Mouse (Mus musculus): Measurements from ENCODE around the gene Zfp933.

DNA sequence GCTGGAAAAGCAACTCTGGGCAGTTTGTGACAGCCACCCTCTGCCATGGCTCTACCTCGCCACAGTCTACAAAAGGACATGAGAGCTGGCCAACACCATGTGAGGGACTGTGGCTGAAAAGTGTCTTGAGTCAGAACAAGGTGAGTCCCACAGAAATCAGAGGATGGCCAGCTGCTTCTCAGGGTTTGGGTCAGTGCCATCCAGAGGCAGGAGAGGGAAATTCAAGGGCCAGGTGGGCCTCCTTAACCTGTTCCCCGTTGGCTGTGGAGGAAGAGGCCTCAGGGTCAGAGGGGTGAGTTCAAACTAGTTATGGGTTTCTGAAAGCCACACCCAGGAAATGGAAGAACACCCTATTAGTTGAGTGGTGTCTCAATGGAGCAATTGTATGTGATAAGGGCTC is 31.3 kb upstream of the Zfp933 start:
- no peak for TF ChIP-seq POLR2A (IDR thresholded peaks at IDR 0.05; ENCODE audit: borderline replicate concordance, control insufficient read depth, low read depth, low read length)
- no peak for TF ChIP-seq CTCF (IDR thresholded peaks at IDR 0.05; ENCODE audit: control insufficient read depth, insufficient read depth, low read length)

Data from bone marrow, adult 2 months (tissue).